Mouse (Mus musculus): Measurements from ENCODE around the gene Mslnl.

Gene Mslnl

DNA sequence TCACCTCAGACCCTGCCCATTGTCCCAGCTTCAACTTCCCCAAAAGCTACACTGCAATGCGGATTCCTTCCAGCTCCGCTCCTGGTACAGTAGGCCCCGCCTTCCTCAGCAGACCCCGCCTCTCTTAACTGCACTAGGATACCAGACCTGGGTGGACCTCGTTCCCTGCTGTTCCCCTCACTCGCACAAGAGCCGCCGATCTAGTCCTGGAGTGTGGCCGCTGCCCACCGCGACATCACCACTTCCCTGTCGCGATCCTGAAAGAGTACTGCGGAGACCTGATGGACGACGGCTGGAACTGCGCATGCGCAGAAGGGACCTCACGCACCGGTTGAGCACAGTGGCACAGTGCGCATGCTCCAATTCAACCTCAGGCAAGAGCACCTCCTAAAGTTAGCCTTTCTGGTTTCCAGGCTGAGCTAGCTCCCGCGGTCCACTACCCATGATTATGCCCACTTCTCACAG lies 49.5 kb downstream of the Mslnl start, which contains the start of gene Haghl:
TSS of gene Haghl (minus strand) at position 393 of the 465 bp plus-strand sequence.
- 0% methylated on average over 23 of the region's 23 CpGs for WGBS

DNA sequence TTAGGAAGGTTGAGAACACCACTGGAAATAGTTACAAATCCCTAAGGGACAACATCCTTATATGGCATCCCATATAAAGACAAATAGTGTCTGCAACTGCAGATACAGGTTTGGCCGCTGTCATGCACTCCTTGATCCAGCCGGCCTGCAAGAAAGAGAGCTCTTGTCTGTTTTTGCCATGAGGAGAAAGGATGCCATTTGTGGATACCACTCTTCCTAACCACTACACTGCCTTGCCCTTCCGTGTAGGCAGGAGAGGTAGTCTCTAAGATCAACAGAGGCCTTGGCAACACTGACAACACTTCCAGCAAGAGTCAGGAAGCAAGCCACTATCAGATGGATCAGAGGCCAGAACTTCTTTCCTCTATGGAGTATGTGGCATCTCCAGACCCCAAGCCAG lies 50.4 kb downstream of the Mslnl start, which contains the start of gene Ccdc78:
TSS of gene Ccdc78 (plus strand) at position 301 of the 400 bp plus-strand sequence.
- WGBS = 79% methylated on average over 3 of the region's 3 CpGs

GRCm38 (mm10) chr17:25786781-25787504 lies 51.1 kb downstream of the Mslnl start:
- WGBS = 92% methylated on average over 9 of the region's 9 CpGs

- WGBS = 16% methylated on average over 19 of the region's 19 CpGs
Observed at GRCm38 (mm10) chr17:25791320-25791842, 55.5 kb downstream of the Mslnl start.

- WGBS = under 1% methylated on average over 45 of the region's 45 CpGs
Observed at GRCm38 (mm10) chr17:25791843-25792527, 56.1 kb downstream of the Mslnl start.

DNA sequence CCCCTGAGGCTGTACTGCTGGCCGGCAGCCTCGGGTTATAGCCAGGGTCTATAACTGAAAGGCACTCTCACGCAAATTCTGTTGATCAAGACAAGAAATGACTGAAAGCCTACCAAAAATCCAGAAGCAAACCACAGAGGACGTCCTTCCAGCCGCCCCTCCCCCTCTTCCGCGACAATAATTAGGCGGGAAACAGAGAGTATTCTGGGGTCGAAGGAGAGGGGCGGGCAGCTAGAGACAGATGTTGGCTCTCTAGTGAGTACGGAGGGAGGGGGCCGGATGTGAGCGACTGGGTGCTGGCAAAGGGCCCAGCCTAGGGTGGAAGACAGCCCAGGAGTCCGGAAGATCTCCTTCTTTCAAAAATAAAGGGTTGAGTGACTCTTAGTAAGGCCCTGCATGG lies 56.8 kb downstream of the Mslnl start, which contains the start of gene Fam173a:
TSS of gene Fam173a (minus strand) at position 287 of the 400 bp plus-strand sequence.
- WGBS = 1% methylated on average over 14 of the region's 14 CpGs

DNA sequence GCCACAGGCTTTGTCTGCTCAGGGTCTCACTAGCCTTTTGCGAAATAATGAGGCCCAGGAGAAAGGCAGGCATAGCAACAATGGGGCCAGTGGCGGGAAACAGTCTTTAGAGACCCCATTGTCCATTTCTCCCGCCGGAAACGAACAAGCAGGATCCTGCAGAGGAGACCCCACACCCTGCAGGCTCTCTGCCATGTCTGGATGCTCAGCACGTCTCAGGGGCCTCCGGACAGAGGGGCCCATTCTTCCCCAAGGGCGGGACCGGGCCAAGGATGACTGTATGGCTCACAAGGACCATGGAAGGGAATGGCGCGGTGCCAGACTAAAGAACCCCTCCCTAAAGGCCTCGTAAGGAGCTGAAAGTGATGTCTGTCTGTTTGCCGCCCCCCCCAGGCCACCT lies 58.4 kb downstream of the Mslnl start:
- WGBS = 44% methylated on average over 13 of the region's 13 CpGs

GRCm38 (mm10) chr17:25794998-25795397 lies 59.2 kb downstream of the Mslnl start:
- 69% methylated on average over 17 of the region's 17 CpGs for WGBS

- 54% methylated on average over 6 of the region's 6 CpGs for WGBS
Observed at GRCm38 (mm10) chr17:25795609-25796092, 59.8 kb downstream of the Mslnl start, which contains the start of gene AC134908.4. TSS of gene AC134908.4 (minus strand) at chr17:25795659.

DNA sequence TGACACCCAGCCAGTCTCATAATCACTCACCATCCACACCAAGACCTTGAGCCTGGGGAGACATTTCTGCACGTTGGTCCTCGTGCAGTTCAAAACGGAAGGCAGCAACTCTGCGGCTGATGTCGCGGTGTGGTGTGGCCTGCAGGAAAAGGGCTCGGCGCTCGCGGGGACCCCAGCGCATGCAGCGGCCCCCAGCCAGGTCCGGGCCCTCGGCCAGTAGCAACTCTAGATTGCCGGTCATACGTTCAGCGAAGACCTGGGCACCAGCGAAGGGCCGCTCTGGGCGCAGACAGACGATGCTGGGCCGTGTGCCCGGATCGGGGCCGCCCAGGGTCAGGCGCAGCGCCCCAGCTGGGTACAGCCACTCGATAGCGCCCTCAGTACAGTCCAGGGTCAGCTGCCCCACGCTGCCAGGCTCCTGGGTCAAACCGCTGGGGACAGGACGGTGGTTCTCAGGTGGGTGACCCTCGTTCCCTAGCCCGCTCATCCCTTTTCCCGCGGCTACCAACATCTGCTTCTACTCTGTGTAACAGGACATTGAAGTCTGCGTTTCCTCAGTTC lies 60.4 kb downstream of the Mslnl start:
- 22% methylated on average over 37 of the region's 37 CpGs for WGBS

DNA sequence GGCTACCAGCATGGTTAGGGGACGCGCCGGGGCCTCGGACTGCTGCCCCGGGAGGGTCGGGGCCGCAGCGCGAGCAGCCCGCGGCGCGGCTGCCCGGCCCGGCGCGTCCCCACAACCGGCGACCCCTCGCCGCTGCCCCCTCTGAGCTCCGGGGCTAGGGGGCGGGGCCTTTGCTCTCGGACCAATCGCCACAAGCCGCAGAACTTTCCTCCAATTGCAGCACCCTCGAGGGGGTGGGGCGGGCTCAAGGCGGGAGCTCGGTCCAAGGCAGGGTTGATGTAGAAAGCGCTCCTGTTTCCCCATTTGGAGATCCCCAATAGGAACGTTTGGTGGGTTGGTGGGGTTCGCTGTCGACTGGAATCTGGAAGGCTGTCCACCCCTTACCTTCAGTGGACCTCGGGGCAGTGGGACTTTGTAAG lies 61.1 kb downstream of the Mslnl start, which contains the start of gene Metrn:
TSS of gene Metrn (minus strand) at position 186 of the 419 bp plus-strand sequence.
- WGBS = under 1% methylated on average over 35 of the region's 35 CpGs

All from cerebral cortex, adult 2 months (tissue).